Mouse (Mus musculus) liver, embryonic 11.5 days (tissue): ENCODE data around the gene Ap1m1. TPM values are rescaled to one million over a fixed set of nuclear protein-coding genes. Genes with fewer than 3 reads are reported as not detected.

ENCODE experiments used
- ATAC-seq: fragments of 200-750 bp; cut with Nextera tagmentation; replicated peaks from 2 replicates; pipeline ENCODE4 v1.8.0; 2017; ENCODE audit warnings: moderate number of reproducible peaks, mild to moderate bottlenecking, moderate TSS enrichment, moderate library complexity; ENCODE audit not compliant: low FRiP score
- DNase-seq: peaks from one replicate; pipeline ENCODE4 v3.0.0-alpha.2; 2017; ENCODE audit warnings: low spot score
- H3K27ac ChIP-seq: fragments of 300-500 bp; sonication (generic); 2 replicates; pipeline ENCODE4 v1.5.1; 2014; ENCODE audit warnings: mild to moderate bottlenecking, low read depth, low read length, control low read depth
- H3K27me3 ChIP-seq: fragments of 300-500 bp; sonication (generic); replicated peaks from 2 replicates; pipeline ENCODE4 v1.6.1; 2014; ENCODE audit warnings: low read length, mixed read lengths; ENCODE audit not compliant: control insufficient read depth, insufficient read depth
- H3K36me3 ChIP-seq: fragments of 300-500 bp; sonication (generic); 2 replicates; pipeline ENCODE4 v1.6.1; 2014; ENCODE audit warnings: mild to moderate bottlenecking, low read length, moderate library complexity, mixed read lengths; ENCODE audit not compliant: control insufficient read depth, insufficient read depth
- H3K4me1 ChIP-seq: fragments of 300-500 bp; sonication (generic); replicated peaks from 2 replicates; pipeline ENCODE4 v1.6.1; 2014; ENCODE audit warnings: low read length, mixed read lengths; ENCODE audit not compliant: control insufficient read depth, insufficient read depth
- H3K4me2 ChIP-seq: fragments of 300-500 bp; sonication (generic); 2 replicates; pipeline ENCODE4 v1.6.1; 2014; ENCODE audit warnings: mild to moderate bottlenecking, control low read depth, moderate library complexity
- H3K4me3 ChIP-seq: fragments of 300-500 bp; sonication (generic); 2 replicates; pipeline ENCODE4 v1.5.1; 2014; ENCODE audit warnings: low read depth, low read length, control low read depth
- H3K9ac ChIP-seq: fragments of 300-500 bp; sonication (generic); 2 replicates; pipeline ENCODE4 v1.6.1; 2014; ENCODE audit warnings: low read depth, low read length, control low read depth
- H3K9me3 ChIP-seq: fragments of 300-500 bp; sonication (generic); 2 replicates; pipeline ENCODE4 v1.6.1; 2016; ENCODE audit warnings: low read length, inconsistent platforms, mixed read lengths; ENCODE audit not compliant: control insufficient read depth
- WGBS: fragments of 180-500 bp; shearing (Covaris S2); extraction: QIAGEN DNeasy Blood & Tissue Kit; methylation state at CpG from one replicate; pipeline ENCODE4 v1.1.7; 2014; 5-methylcytosine and 5-hydroxymethylcytosine counted together
- polyA plus RNA-seq: library from polyadenylated mRNA; unstranded; fragments of >200 nt; fragmentation: Nextera tagmentation; extraction: Ambion mirVana; gene quantifications from 2 replicates; pipeline ENCODE4 v1.2.1, GENCODE M21; 2014

Ap1m1 gene
- polyA plus RNA-seq, 1 experiment from 2014 or later = 111 TPM

DNA sequence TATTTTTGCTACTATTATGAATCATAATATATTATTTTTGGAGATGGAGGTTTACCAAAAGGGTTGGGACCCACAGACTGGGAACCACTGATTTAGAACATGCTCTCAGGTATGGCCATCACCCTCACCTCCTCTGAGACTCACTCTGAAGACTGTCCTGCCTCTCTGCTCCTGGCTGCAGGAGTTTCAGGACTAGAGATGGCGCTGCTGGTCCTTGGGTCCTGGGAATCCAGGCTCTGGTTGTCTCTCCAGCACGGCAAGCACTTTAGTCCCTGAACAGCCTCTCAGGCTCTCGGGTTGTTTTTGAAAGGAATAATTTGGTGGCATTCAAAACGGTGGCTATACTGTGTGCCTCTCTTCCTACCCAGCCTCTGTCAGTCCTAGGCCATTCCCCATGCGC, 22.1 kb downstream of the Ap1m1 start:
- ATAC-seq = no peak
- H3K27ac ChIP-seq = no peak overlapping the region
- H3K4me1 ChIP-seq = no peaks in the 10 kb centered on the region
- DNase-seq = no peak
- no peak overlapping the region for H3K4me3 ChIP-seq
- no peak overlapping the region for H3K4me2 ChIP-seq
- no peaks in the 10 kb centered on the region for H3K36me3 ChIP-seq
- H3K9me3 ChIP-seq = no peaks in the 10 kb centered on the region
- no peak overlapping the region for H3K9ac ChIP-seq
- H3K27me3 ChIP-seq = no peaks in the 10 kb centered on the region
- 48% methylated on average over 5 of the region's 5 CpGs for WGBS

DNA sequence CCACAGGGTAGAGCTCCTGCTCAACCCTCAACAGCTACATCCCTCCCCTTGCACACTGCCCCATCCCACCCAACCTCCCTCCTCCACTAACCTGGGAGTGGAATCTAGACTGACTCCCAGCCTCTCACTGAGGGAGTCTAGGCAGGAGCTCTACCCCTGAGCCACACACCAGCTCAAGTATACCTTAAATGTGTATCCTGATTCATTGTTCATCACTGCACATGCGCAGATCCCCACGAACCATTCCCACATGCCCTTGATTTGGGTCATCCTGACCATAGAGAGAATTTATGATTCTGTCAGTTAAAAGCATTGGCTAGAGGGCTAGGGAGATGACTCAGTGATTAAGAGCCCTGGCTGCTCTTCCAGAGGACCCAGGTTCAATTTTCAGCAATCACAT, 22.9 kb downstream of the Ap1m1 start:
- 78% methylated on average over 2 of the region's 2 CpGs for WGBS
- ATAC-seq = no peak
- Histone ChIP-seq H3K27ac (no peak overlapping the region), H3K9me3 (no peaks in the 10 kb centered on the region), H3K36me3 (no peaks in the 10 kb centered on the region), H3K4me3 (no peak overlapping the region), H3K27me3 (no peaks in the 10 kb centered on the region), H3K4me2 (no peak overlapping the region), H3K9ac (no peak overlapping the region), H3K4me1 (no peaks in the 10 kb centered on the region)
- DNase-seq = no peak

DNA sequence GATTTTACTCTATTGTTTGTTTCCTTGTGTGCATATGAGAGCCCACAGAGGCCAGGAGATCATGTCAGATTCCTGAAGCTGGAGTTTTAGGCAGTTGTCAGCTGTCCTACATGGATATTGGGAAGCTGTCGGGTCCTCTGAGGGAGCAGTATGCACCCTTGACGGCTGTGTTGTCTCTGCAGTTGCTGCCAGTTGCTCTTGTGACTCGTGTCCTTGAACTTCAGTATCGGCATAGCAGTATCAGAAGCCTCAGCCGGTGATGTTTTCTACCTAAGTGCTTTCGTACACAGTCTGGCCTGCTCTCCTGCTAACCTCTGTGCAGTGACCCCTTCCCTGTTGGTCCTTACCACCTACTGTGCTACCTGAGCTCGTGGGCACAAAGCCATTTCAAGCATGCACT, 23.6 kb downstream of the Ap1m1 start:
- DNase-seq (no peak), ATAC-seq (no peak)
- Histone ChIP-seq H3K4me2 (no peak overlapping the region), H3K9me3 (no peaks in the 10 kb centered on the region), H3K27ac (no peak overlapping the region), H3K9ac (no peak overlapping the region), H3K36me3 (no peaks in the 10 kb centered on the region), H3K4me3 (no peak overlapping the region), H3K4me1 (peaks cover 4% of the 10 kb centered on the region; the same call in 1 of the 2 replicates), H3K27me3 (no peaks in the 10 kb centered on the region)
- WGBS = 61% methylated on average over 7 of the region's 7 CpGs

DNA sequence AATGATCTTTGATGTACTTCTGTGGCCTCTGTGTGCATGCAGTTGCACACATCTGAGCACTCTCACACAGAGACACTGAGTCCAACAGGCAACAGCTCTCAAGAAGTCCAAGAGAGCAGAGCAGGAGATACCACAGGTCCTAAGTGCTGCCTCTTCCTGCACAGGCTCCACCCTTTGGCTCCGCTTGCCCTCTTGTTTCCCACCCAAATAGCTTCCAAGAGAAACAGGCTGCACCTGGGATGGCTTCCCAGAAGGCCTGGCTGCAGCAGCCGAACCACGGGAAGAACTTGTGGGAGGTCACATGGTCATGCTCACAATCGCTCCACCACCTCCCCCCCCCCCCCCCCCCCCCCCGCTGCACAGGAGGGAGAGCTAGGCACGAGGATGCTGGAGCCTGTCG, 25.5 kb downstream of the Ap1m1 start:
- no peaks in the 10 kb centered on the region for H3K36me3 ChIP-seq
- ATAC-seq (no peak), DNase-seq (no peak)
- H3K4me3 ChIP-seq = no peak overlapping the region
- H3K9me3 ChIP-seq = no peaks in the 10 kb centered on the region
- H3K27ac ChIP-seq = no peak overlapping the region
- 42% methylated on average over 6 of the region's 7 CpGs for WGBS
- peaks cover 13% of the 10 kb centered on the region; the same call in 1 of the 2 replicates for H3K4me1 ChIP-seq
- H3K4me2 ChIP-seq = no peak overlapping the region
- H3K27me3 ChIP-seq = no peaks in the 10 kb centered on the region
- H3K9ac ChIP-seq = no peak overlapping the region

DNA sequence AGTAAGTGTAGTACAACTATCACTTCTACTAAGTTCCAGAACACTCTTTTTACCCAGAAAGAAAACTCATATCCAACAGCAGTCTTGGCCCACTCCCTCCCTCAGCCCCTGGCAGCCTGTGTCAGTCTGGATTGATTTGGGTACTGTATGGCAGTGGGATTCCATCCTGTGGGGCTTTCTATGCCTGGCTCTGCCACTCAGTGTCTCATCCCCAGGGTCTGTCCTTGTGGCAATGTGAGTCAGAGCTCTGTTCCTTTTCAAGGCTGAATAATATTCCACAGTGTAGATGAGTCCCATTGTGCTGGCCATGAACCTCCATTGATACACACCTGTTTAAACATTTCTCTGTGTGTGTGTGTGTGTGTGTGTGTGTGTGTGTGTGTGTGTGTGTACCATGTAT, 26.9 kb downstream of the Ap1m1 start:
- H3K4me2 ChIP-seq = no peak overlapping the region
- ATAC-seq (no peak), DNase-seq (no peak)
- H3K4me1 ChIP-seq = peaks cover 17% of the 10 kb centered on the region
- H3K36me3 ChIP-seq = no peaks in the 10 kb centered on the region
- no peak overlapping the region for H3K27ac ChIP-seq
- H3K27me3 ChIP-seq = no peaks in the 10 kb centered on the region
- no peak overlapping the region for H3K4me3 ChIP-seq
- H3K9ac ChIP-seq = no peak overlapping the region
- H3K9me3 ChIP-seq = no peaks in the 10 kb centered on the region

GRCm38 (mm10) chr8:72267106-72267505, 27.3 kb downstream of the Ap1m1 start:
- ATAC-seq (no peak), DNase-seq (no peak)
- Histone ChIP-seq H3K4me3 (no peak overlapping the region), H3K9me3 (no peaks in the 10 kb centered on the region), H3K27ac (no peak overlapping the region; the same call in 1 of the 2 replicates), H3K4me2 (no peak overlapping the region), H3K27me3 (no peaks in the 10 kb centered on the region), H3K9ac (no peak overlapping the region), H3K4me1 (peaks cover 17% of the 10 kb centered on the region), H3K36me3 (no peaks in the 10 kb centered on the region)
- WGBS = 100% methylated on average over 8 of the region's 8 CpGs

GRCm38 (mm10) chr8:72268356-72268755, 28.5 kb downstream of the Ap1m1 start:
- Histone ChIP-seq H3K36me3 (no peaks in the 10 kb centered on the region), H3K4me3 (no peak overlapping the region), H3K27ac (peak overlapping the region; percentile 71), H3K4me1 (peaks cover 17% of the 10 kb centered on the region), H3K9me3 (no peaks in the 10 kb centered on the region), H3K27me3 (no peaks in the 10 kb centered on the region), H3K4me2 (peak overlapping the region; percentile 52), H3K9ac (no peak overlapping the region; the same call in 1 of the 2 replicates)
- DNase-seq = peak; percentile 72
- peak; percentile 82 for ATAC-seq
- 28% methylated on average over 15 of the region's 15 CpGs for WGBS

GRCm38 (mm10) chr8:72270606-72271005, 30.8 kb downstream of the Ap1m1 start:
- H3K9me3 ChIP-seq = no peaks in the 10 kb centered on the region
- no peaks in the 10 kb centered on the region for H3K27me3 ChIP-seq

GRCm38 (mm10) chr8:72271051-72271660, 31.3 kb downstream of the Ap1m1 start:
- 49% methylated on average over 11 of the region's 11 CpGs for WGBS
- no peak overlapping the region for H3K9ac ChIP-seq
- ATAC-seq (no peak), DNase-seq (no peak)
- H3K27ac ChIP-seq = no peak overlapping the region
- H3K9me3 ChIP-seq = no peaks in the 10 kb centered on the region
- peaks cover 17% of the 10 kb centered on the region for H3K4me1 ChIP-seq
- no peak overlapping the region for H3K4me3 ChIP-seq
- H3K36me3 ChIP-seq = no peaks in the 10 kb centered on the region
- H3K27me3 ChIP-seq = no peaks in the 10 kb centered on the region
- H3K4me2 ChIP-seq = no peak overlapping the region

More at GRCm38 (mm10) chr8:72270606-72271005, 30.8 kb downstream of the Ap1m1 start:
- WGBS = 83% methylated on average over 12 of the region's 12 CpGs
- no peak overlapping the region for H3K27ac ChIP-seq
- no peak overlapping the region for H3K4me3 ChIP-seq
- no peak for ATAC-seq
- peaks cover 17% of the 10 kb centered on the region for H3K4me1 ChIP-seq
- no peak overlapping the region for H3K9ac ChIP-seq
- no peaks in the 10 kb centered on the region for H3K36me3 ChIP-seq
- no peak for DNase-seq
- H3K4me2 ChIP-seq = no peak overlapping the region
